Mouse (Mus musculus): Measurements from ENCODE around the gene B630019K06Rik. TPM values are rescaled to one million over a fixed set of nuclear protein-coding genes. Genes with fewer than 3 reads are reported as not detected.

The B630019K06Rik gene
- polyA plus RNA-seq, 1 experiment from 2014 or later = 9.7 TPM

DNA sequence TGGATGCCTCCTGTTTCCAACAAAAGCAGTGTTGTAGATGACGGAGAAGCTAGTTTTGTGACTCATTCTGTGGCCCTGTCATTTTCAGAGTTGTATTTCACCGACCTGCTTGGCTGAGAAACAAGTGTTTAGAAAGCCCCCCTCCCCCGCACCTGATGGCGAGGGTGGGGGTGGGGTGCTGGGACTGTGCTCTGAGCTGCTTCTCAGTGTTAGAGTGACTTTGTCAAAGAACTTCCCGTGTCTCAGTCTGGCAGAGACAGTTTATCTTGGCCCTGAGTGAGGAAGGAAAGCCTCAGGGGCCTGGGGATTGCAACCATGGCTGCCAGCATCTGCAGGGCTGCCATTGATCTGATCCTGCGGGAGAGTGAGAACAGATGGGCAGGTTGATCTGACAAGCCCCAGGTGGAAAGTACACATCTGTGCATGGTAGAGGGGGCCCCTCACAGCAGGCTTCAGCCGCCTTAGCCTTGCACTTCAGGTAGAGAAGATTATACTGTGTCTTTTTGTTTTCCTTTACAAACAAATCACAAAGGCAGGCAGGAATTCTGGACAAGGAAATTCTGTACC lies 9.8 kb downstream of the B630019K06Rik start:
- H3K4me3 ChIP-seq (ENCODE audit: low read depth, low read length) = no peak overlapping the region
- no peaks in the 10 kb centered on the region for H3K4me1 ChIP-seq (ENCODE audit: control insufficient read depth, insufficient read depth, low read length)
- no peaks in the 10 kb centered on the region for H3K36me3 ChIP-seq (ENCODE audit: control insufficient read depth, insufficient read depth, low read length)
- H3K4me2 ChIP-seq = no peak overlapping the region
- no peaks in the 10 kb centered on the region for H3K9me3 ChIP-seq (ENCODE audit: control insufficient read depth, low read length)
- WGBS = 45% methylated on average over 7 of the region's 7 CpGs
- no peak for DNase-seq (ENCODE audit: low spot score, missing footprints)
- 0 out of 2 replicates have a peak, but pooled peaks have one; percentile 46 for ATAC-seq (ENCODE audit: low FRiP score)
- H3K27ac ChIP-seq (ENCODE audit: low read depth, low read length) = no peak overlapping the region
- no peak overlapping the region for H3K9ac ChIP-seq (ENCODE audit: low read length)
- H3K27me3 ChIP-seq (ENCODE audit: control insufficient read depth, insufficient read depth, low read length) = no peaks in the 10 kb centered on the region

DNA sequence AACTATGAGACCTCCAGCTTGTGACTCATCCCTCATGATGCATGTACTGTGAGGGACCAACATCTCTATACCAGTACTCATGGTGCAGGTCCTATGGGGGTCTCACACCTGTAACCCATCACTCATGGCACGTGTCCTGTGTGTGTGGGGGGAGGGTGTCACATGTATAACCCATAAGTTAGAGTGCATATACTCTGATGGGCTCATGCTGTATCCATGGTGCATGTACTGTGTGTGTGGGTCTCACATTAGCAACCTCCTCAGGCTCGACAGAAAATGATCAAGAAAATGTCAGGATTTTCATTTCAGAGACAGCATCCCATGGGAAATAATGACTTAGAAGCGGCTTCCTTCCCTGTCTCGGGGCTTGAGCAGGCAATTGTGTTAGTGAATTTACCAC lies 28.9 kb downstream of the B630019K06Rik start:
- Histone ChIP-seq H3K4me1 (ENCODE audit: control insufficient read depth, insufficient read depth, low read length) (no peaks in the 10 kb centered on the region), H3K9me3 (ENCODE audit: control insufficient read depth, low read length) (no peaks in the 10 kb centered on the region), H3K27me3 (ENCODE audit: control insufficient read depth, insufficient read depth, low read length) (no peaks in the 10 kb centered on the region), H3K4me3 (ENCODE audit: low read depth, low read length) (no peak overlapping the region), H3K9ac (ENCODE audit: low read length) (no peak overlapping the region), H3K27ac (ENCODE audit: low read depth, low read length) (no peak overlapping the region), H3K36me3 (ENCODE audit: control insufficient read depth, insufficient read depth, low read length) (no peaks in the 10 kb centered on the region), H3K4me2 (no peak overlapping the region)
- 72% methylated on average over 4 of the region's 4 CpGs for WGBS
- ATAC-seq (ENCODE audit: low FRiP score) (0 out of 2 replicates have a peak, but pooled peaks have one; percentile 38), DNase-seq (ENCODE audit: low spot score, missing footprints) (no peak)

GRCm38 (mm10) chrX:8921813-8922607 lies 29.8 kb downstream of the B630019K06Rik start:
- H3K9me3 ChIP-seq (ENCODE audit: control insufficient read depth, low read length) = no peaks in the 10 kb centered on the region
- no peak overlapping the region for H3K4me2 ChIP-seq
- no peak overlapping the region for H3K9ac ChIP-seq (ENCODE audit: low read length)
- DNase-seq (ENCODE audit: low spot score, missing footprints) (no peak), ATAC-seq (ENCODE audit: low FRiP score) (0 out of 2 replicates have a peak, but pooled peaks have one; percentile 30)
- no peaks in the 10 kb centered on the region for H3K36me3 ChIP-seq (ENCODE audit: control insufficient read depth, insufficient read depth, low read length)
- no peak overlapping the region for H3K27ac ChIP-seq (ENCODE audit: low read depth, low read length)
- 57% methylated on average over 9 of the region's 9 CpGs for WGBS
- H3K27me3 ChIP-seq (ENCODE audit: control insufficient read depth, insufficient read depth, low read length) = no peaks in the 10 kb centered on the region
- H3K4me1 ChIP-seq (ENCODE audit: control insufficient read depth, insufficient read depth, low read length) = no peaks in the 10 kb centered on the region
- no peak overlapping the region for H3K4me3 ChIP-seq (ENCODE audit: low read depth, low read length)

DNA sequence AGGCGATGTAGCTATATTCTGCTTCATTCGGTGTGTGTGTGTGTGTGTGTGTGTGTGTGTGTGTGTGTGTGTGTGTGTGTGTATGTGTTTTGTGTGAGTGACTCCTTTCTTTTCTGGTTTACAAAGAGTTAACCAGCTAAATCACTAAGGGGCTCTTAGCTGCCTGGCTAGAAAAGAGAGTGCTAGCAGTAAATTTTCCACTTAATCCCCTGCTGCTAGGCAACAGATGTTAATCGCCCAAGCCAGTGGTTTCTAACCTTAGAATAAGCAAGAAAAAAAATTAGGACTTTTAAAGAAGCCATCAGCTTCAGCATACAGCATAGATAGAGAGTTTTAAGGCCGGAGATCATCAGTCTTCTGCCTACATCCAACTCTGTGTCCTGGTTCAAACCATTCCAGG lies 35.1 kb downstream of the B630019K06Rik start:
- WGBS = 31% methylated on average over 4 of the region's 4 CpGs
- H3K4me2 ChIP-seq = no peak overlapping the region
- H3K4me3 ChIP-seq (ENCODE audit: low read depth, low read length) = no peak overlapping the region
- H3K9me3 ChIP-seq (ENCODE audit: control insufficient read depth, low read length) = no peaks in the 10 kb centered on the region
- no peaks in the 10 kb centered on the region for H3K36me3 ChIP-seq (ENCODE audit: control insufficient read depth, insufficient read depth, low read length)
- no peak overlapping the region for H3K27ac ChIP-seq (ENCODE audit: low read depth, low read length)
- H3K9ac ChIP-seq (ENCODE audit: low read length) = no peak overlapping the region
- DNase-seq (ENCODE audit: low spot score, missing footprints) = no peak
- H3K4me1 ChIP-seq (ENCODE audit: control insufficient read depth, insufficient read depth, low read length) = no peaks in the 10 kb centered on the region
- peak; percentile 68; the same call in 1 of the 2 replicates for ATAC-seq (ENCODE audit: low FRiP score)
- no peaks in the 10 kb centered on the region for H3K27me3 ChIP-seq (ENCODE audit: control insufficient read depth, insufficient read depth, low read length)

DNA sequence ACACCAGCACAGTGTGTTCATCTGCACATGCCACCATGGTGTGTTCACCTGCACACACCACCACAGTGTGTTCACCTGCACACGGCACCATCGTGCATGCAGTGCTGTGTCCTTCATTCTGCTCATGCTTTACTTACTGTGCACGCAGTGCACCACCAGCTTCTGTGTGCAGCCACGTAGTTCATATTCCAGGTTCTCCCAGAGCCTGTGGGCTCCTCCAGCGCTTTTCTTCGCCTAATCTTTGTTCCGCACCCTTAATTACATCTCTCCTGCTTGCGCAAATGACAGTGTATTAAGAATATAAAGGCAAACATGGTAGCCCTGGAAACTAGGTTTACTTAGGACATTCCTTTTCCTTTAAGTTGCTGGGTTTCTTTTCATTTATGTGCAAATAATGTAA lies 51.9 kb downstream of the B630019K06Rik start:
- WGBS = 82% methylated on average over 8 of the region's 8 CpGs
- Histone ChIP-seq H3K9me3 (ENCODE audit: control insufficient read depth, low read length) (no peaks in the 10 kb centered on the region), H3K36me3 (ENCODE audit: control insufficient read depth, insufficient read depth, low read length) (no peaks in the 10 kb centered on the region), H3K27me3 (ENCODE audit: control insufficient read depth, insufficient read depth, low read length) (no peaks in the 10 kb centered on the region), H3K4me2 (no peak overlapping the region), H3K9ac (ENCODE audit: low read length) (no peak overlapping the region), H3K27ac (ENCODE audit: low read depth, low read length) (no peak overlapping the region), H3K4me3 (ENCODE audit: low read depth, low read length) (no peak overlapping the region), H3K4me1 (ENCODE audit: control insufficient read depth, insufficient read depth, low read length) (no peaks in the 10 kb centered on the region)
- ATAC-seq (ENCODE audit: low FRiP score) = no peak
- DNase-seq (ENCODE audit: low spot score, missing footprints) = no peak

Other genes with a start within 250 kb of the B630019K06Rik start
- gene Ssxb8, start 201.5 kb upstream of the B630019K06Rik start, polyA plus RNA-seq (2014; fragmentation: Nextera tagmentation; extraction: Ambion mirVana) = not detected in 2 replicates
- gene Ssx9, start 143.9 kb upstream of the B630019K06Rik start, polyA plus RNA-seq (2014; fragmentation: Nextera tagmentation; extraction: Ambion mirVana) = not detected in 2 replicates
- gene Ssxb5, start 88.7 kb upstream of the B630019K06Rik start, polyA plus RNA-seq (2014; fragmentation: Nextera tagmentation; extraction: Ambion mirVana) = not detected in 2 replicates
- gene Gm6592, start 48.4 kb upstream of the B630019K06Rik start, polyA plus RNA-seq (2014; fragmentation: Nextera tagmentation; extraction: Ambion mirVana) = not detected in 2 replicates
- not detected in 2 replicates for gene Gm5751, start 18.1 kb upstream of the B630019K06Rik start, polyA plus RNA-seq (2014; fragmentation: Nextera tagmentation; extraction: Ambion mirVana)
- gene Fthl17b, start 70.6 kb downstream of the B630019K06Rik start, polyA plus RNA-seq (2014; fragmentation: Nextera tagmentation; extraction: Ambion mirVana) = not detected in 2 replicates
- gene Fthl17c, start 84.2 kb downstream of the B630019K06Rik start, polyA plus RNA-seq (2014; fragmentation: Nextera tagmentation; extraction: Ambion mirVana) = not detected in 2 replicates
- not detected in 2 replicates for gene Fthl17d, start 94.4 kb downstream of the B630019K06Rik start, polyA plus RNA-seq (2014; fragmentation: Nextera tagmentation; extraction: Ambion mirVana)
- gene Fthl17e, start 141.1 kb downstream of the B630019K06Rik start, polyA plus RNA-seq (2014; fragmentation: Nextera tagmentation; extraction: Ambion mirVana) = not detected in 2 replicates
- gene Fthl17f, start 170.6 kb downstream of the B630019K06Rik start, polyA plus RNA-seq (2014; fragmentation: Nextera tagmentation; extraction: Ambion mirVana) = not detected in 2 replicates
- not detected in 2 replicates for gene 4930402K13Rik, start 212.2 kb downstream of the B630019K06Rik start, polyA plus RNA-seq (2014; fragmentation: Nextera tagmentation; extraction: Ambion mirVana)

Data from midbrain, embryonic 11.5 days (tissue).